Mouse (Mus musculus) lung, postnatal 0 days (tissue): ENCODE results near the gene Kank1.

ENCODE experiments used
- CTCF ChIP-seq: IDR thresholded peaks from 2 replicates; pipeline ENCODE4 v1.5.1; 2016; ENCODE audit warnings: antibody characterized with exemption, mild to moderate bottlenecking
- EP300 ChIP-seq: IDR thresholded peaks from 2 replicates; pipeline ENCODE4 v1.6.1; 2016; ENCODE audit warnings: antibody characterized with exemption, mild to moderate bottlenecking, control low read depth

- TF ChIP-seq EP300 (no peak), CTCF (no peak)
These were observed 114.6 kb downstream of the Kank1 start for GRCm38 (mm10) chr19:25351257-25351955.
